Mouse (Mus musculus): ENCODE results near the gene Anapc15. TPM values are rescaled to one million over a fixed set of nuclear protein-coding genes. Genes with fewer than 3 reads are reported as not detected.
A peak's percentile ranks its signal among the peaks of the same experiment; 100 is the strongest.

Gene Anapc15
- polyA plus RNA-seq, 1 experiment from 2014 or later: 28.5 TPM

- DNase-seq: no peak
- no peak for TF ChIP-seq EP300 (IDR thresholded peaks at IDR 0.05; ENCODE audit: low read depth)
- TF ChIP-seq CTCF (IDR thresholded peaks at IDR 0.05; ENCODE audit: low read depth): no peak
- ATAC-seq: no peak
- H3K9ac ChIP-seq (replicated peaks): no peak overlapping the region
- 87% methylated on average over 18 of the region's 18 CpGs for WGBS (ENCODE audit: insufficient replicate concordance)
- H3K27ac ChIP-seq (ENCODE audit: low read depth): no peak overlapping the region
- no peaks in the 10 kb centered on the region for H3K9me3 ChIP-seq (ENCODE audit: low read length)
- H3K4me2 ChIP-seq (ENCODE audit: low read depth, low read length): no peak overlapping the region
- H3K4me1 ChIP-seq (ENCODE audit: insufficient read depth): peaks cover 13% of the 10 kb centered on the region
- no peak overlapping the region for H3K4me3 ChIP-seq (ENCODE audit: low read depth, low read length)
- H3K36me3 ChIP-seq (replicated peaks; ENCODE audit: insufficient read depth, low read length): peaks cover 11% of the 10 kb centered on the region; the same call in 1 of the 2 replicates
- H3K27me3 ChIP-seq (ENCODE audit: insufficient read depth, low read length): peaks cover 44% of the 10 kb centered on the region
Observed at GRCm38 (mm10) chr7:101823758-101824630, 39.5 kb upstream of the Anapc15 start.

GRCm38 (mm10) chr7:101830373-101830772, 33.1 kb upstream of the Anapc15 start:
- ATAC-seq (no peak), DNase-seq (no peak)
- no peak overlapping the region for H3K4me2 ChIP-seq (ENCODE audit: low read depth, low read length)
- H3K36me3 ChIP-seq (replicated peaks; ENCODE audit: insufficient read depth, low read length): peaks cover 39% of the 10 kb centered on the region
- TF ChIP-seq CTCF (IDR thresholded peaks at IDR 0.05; ENCODE audit: low read depth) (0 out of 2 replicates have a peak, but pooled peaks have one; percentile 15), EP300 (IDR thresholded peaks at IDR 0.05; ENCODE audit: low read depth) (no peak)
- H3K27ac ChIP-seq (ENCODE audit: low read depth): no peak overlapping the region
- no peaks in the 10 kb centered on the region for H3K9me3 ChIP-seq (ENCODE audit: low read length)
- no peak overlapping the region for H3K4me3 ChIP-seq (ENCODE audit: low read depth, low read length)
- H3K4me1 ChIP-seq (ENCODE audit: insufficient read depth): no peaks in the 10 kb centered on the region
- H3K9ac ChIP-seq (replicated peaks): no peak overlapping the region
- 85% methylated on average over 3 of the region's 3 CpGs for WGBS (ENCODE audit: insufficient replicate concordance)
- H3K27me3 ChIP-seq (ENCODE audit: insufficient read depth, low read length): no peaks in the 10 kb centered on the region

GRCm38 (mm10) chr7:101831437-101831836, 32.1 kb upstream of the Anapc15 start:
- 86% methylated on average over 8 of the region's 8 CpGs for WGBS (ENCODE audit: insufficient replicate concordance)

GRCm38 (mm10) chr7:101832372-101832771, 31.1 kb upstream of the Anapc15 start:
- WGBS (ENCODE audit: insufficient replicate concordance): 85% methylated on average over 4 of the region's 4 CpGs
- no peak overlapping the region for H3K27ac ChIP-seq (ENCODE audit: low read depth)
- no peaks in the 10 kb centered on the region for H3K9me3 ChIP-seq (ENCODE audit: low read length)
- no peak for TF ChIP-seq CTCF (IDR thresholded peaks at IDR 0.05; ENCODE audit: low read depth)
- TF ChIP-seq EP300 (IDR thresholded peaks at IDR 0.05; ENCODE audit: low read depth): no peak
- no peak overlapping the region for H3K9ac ChIP-seq (replicated peaks)
- peaks cover 32% of the 10 kb centered on the region for H3K36me3 ChIP-seq (replicated peaks; ENCODE audit: insufficient read depth, low read length)
- no peak overlapping the region for H3K4me3 ChIP-seq (ENCODE audit: low read depth, low read length)
- H3K4me1 ChIP-seq (ENCODE audit: insufficient read depth): peaks cover 3% of the 10 kb centered on the region; the same call in 1 of the 2 replicates
- no peak overlapping the region for H3K4me2 ChIP-seq (ENCODE audit: low read depth, low read length)
- peaks cover 11% of the 10 kb centered on the region for H3K27me3 ChIP-seq (ENCODE audit: insufficient read depth, low read length)
- ATAC-seq (no peak), DNase-seq (no peak)

More at GRCm38 (mm10) chr7:101831437-101831836, 32.1 kb upstream of the Anapc15 start:
- Histone ChIP-seq H3K4me2 (ENCODE audit: low read depth, low read length) (no peak overlapping the region), H3K27ac (ENCODE audit: low read depth) (no peak overlapping the region), H3K27me3 (ENCODE audit: insufficient read depth, low read length) (peaks cover 2% of the 10 kb centered on the region), H3K4me1 (ENCODE audit: insufficient read depth) (peaks cover 3% of the 10 kb centered on the region; the same call in 1 of the 2 replicates), H3K9me3 (ENCODE audit: low read length) (no peaks in the 10 kb centered on the region), H3K9ac (replicated peaks) (no peak overlapping the region), H3K36me3 (replicated peaks; ENCODE audit: insufficient read depth, low read length) (peaks cover 37% of the 10 kb centered on the region), H3K4me3 (ENCODE audit: low read depth, low read length) (no peak overlapping the region)
- ATAC-seq (no peak), DNase-seq (no peak)
- TF ChIP-seq EP300 (IDR thresholded peaks at IDR 0.05; ENCODE audit: low read depth) (no peak), CTCF (IDR thresholded peaks at IDR 0.05; ENCODE audit: low read depth) (no peak)

GRCm38 (mm10) chr7:101833352-101833751, 30.2 kb upstream of the Anapc15 start:
- Histone ChIP-seq H3K27me3 (ENCODE audit: insufficient read depth, low read length) (peaks cover 20% of the 10 kb centered on the region), H3K36me3 (replicated peaks; ENCODE audit: insufficient read depth, low read length) (peaks cover 32% of the 10 kb centered on the region), H3K27ac (ENCODE audit: low read depth) (no peak overlapping the region), H3K4me2 (ENCODE audit: low read depth, low read length) (no peak overlapping the region), H3K9ac (replicated peaks) (no peak overlapping the region), H3K4me3 (ENCODE audit: low read depth, low read length) (no peak overlapping the region), H3K4me1 (ENCODE audit: insufficient read depth) (peaks cover 3% of the 10 kb centered on the region; the same call in 1 of the 2 replicates), H3K9me3 (ENCODE audit: low read length) (no peaks in the 10 kb centered on the region)
- WGBS (ENCODE audit: insufficient replicate concordance): 64% methylated on average over 5 of the region's 5 CpGs
- no peak for DNase-seq
- no peak for ATAC-seq
- TF ChIP-seq CTCF (IDR thresholded peaks at IDR 0.05; ENCODE audit: low read depth): no peak
- TF ChIP-seq EP300 (IDR thresholded peaks at IDR 0.05; ENCODE audit: low read depth): no peak

- no peak for DNase-seq
- Histone ChIP-seq H3K27me3 (ENCODE audit: insufficient read depth, low read length) (peaks cover 25% of the 10 kb centered on the region), H3K27ac (ENCODE audit: low read depth) (no peak overlapping the region), H3K4me2 (ENCODE audit: low read depth, low read length) (no peak overlapping the region), H3K36me3 (replicated peaks; ENCODE audit: insufficient read depth, low read length) (peaks cover 30% of the 10 kb centered on the region), H3K9ac (replicated peaks) (no peak overlapping the region), H3K9me3 (ENCODE audit: low read length) (no peaks in the 10 kb centered on the region), H3K4me3 (ENCODE audit: low read depth, low read length) (no peak overlapping the region), H3K4me1 (ENCODE audit: insufficient read depth) (peaks cover 5% of the 10 kb centered on the region; the same call in 1 of the 2 replicates)
- TF ChIP-seq EP300 (IDR thresholded peaks at IDR 0.05; ENCODE audit: low read depth) (no peak), CTCF (IDR thresholded peaks at IDR 0.05; ENCODE audit: low read depth) (no peak)
- 83% methylated on average over 3 of the region's 3 CpGs for WGBS (ENCODE audit: insufficient replicate concordance)
- ATAC-seq: no peak
Observed at GRCm38 (mm10) chr7:101833916-101834584, 29.5 kb upstream of the Anapc15 start.

Data from liver, postnatal 0 days (tissue).